Mouse (Mus musculus) c-Kit-positive CD71-negative TER-119-negative erythroid progenitor cells, embryonic 14.5 days (primary cell): ENCODE measurements around the gene Rbsn.

Experiments used
- DNase-seq: peaks from one replicate; pipeline ENCODE4 v3.0.0-alpha.2; 2013; ENCODE audit warnings: low read depth

The Rbsn gene

DNA sequence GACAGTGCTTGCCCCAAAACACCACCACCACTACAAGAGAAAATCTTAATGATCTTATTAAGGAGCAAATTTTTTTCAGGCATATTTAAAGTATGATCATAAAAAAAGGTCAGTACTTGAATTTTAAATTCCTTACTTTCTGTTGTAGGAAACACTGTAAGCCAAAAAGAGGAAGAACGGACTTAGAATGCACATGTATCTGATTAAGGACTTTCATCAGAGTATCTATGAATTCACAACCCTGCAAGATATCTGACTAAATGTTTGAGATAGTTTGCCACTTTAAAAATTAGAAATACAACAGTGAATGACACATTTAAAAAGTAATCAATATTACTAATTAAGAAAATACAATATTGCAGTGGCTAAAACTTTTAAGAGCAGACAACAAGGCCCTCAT lies 38.3 kb downstream of the Rbsn start:
- DNase-seq, result no peak

- DNase-seq, result no peak
These were observed 52.0 kb downstream of the Rbsn start for GRCm38 (mm10) chr6:92162724-92163123.

DNA sequence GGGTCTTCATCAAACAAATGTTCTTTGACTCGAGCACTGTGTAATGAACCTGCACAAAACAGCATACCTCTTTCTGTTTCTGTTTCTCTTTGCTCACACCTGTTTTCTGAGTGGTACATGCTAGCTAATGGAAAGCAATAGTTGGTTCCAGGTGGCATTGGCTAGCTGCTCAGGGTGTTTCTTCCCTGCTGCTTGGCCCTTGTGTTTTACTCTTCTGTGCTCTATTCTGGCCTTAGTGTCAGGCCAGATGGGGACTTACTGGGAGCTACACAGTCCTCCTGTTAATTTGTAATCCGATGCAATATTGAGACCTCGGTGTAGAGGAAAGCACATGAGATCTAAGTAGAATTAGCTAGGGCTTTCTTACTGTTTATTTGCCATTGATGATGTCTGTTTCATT lies 55.9 kb downstream of the Rbsn start:
- no peak for DNase-seq

DNA sequence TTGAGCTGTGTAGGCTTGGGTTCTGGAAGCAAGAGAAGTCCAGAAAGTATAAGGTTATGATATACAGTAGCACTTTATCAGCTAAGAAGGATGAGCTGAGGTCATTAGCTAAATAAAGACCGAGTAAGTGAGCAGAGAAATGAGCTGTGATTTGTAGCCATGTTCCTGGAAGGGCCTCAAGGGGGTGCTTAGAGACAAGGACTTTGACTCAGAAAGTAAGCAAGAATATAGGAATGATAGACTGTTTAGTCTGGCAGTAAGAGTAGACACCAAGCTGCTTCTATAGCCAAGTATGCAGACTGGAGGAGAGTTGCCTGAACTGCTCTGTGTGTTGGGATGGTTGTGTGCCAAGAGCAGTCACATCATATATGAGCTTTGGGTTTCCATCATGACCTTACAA lies 61.0 kb downstream of the Rbsn start:
- DNase-seq, result no peak

GRCm38 (mm10) chr6:92145881-92146280 lies 68.8 kb downstream of the Rbsn start:
- no peak for DNase-seq
